In the genomic region with DNA sequence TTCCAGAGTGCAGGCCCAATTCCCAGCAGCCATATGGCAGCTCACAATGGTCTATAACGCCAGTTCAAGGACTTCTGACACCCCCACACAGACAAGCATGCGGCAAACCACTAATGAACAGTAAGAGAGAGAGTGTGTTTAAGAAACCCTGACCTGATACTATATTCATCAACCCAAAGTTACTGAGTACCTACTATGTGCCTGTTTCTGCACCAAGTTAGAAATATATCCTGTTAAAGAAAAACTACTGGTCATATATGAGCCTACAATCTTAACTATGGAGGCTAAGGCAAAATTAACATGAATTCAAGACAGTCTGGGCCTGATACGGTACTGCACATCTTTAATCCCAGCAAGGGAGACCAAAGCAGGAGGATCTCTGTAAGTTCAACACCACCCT, we compare ENCODE assay signal across 8 mouse cellular contexts. TPM values are rescaled to one million over a fixed set of nuclear protein-coding genes. Genes with fewer than 3 reads are reported as not detected.
DNase-seq lines count a peak whose midpoint lies in the region; ATAC-seq and TF ChIP-seq lines count a peak whose summit lies in the region.

No protein-coding gene starts in this region.

- 69% methylated on average over 3 of the region's 3 CpGs for WGBS in kidney, embryonic 16.5 days
- 80% methylated on average over 3 of the region's 3 CpGs for WGBS in kidney, adult 2 months
- WGBS in embryonic facial prominence, embryonic 13.5 days: 84% methylated on average over 3 of the region's 3 CpGs
- 82% methylated on average over 3 of the region's 3 CpGs for WGBS in intestine, postnatal 0 days

- no peak for TF ChIP-seq POLR2A in kidney, adult 2 months (IDR thresholded peaks at IDR 0.05; ENCODE audit: low read depth, low read length)
- no peak for TF ChIP-seq POLR2A in myocyte (IDR thresholded peaks at IDR 0.05; ENCODE audit: insufficient read length, low read depth)

- peaks cover 31% of the 10 kb centered on the region for H3K79me2 ChIP-seq in myocyte (ENCODE audit: control insufficient read depth, insufficient read depth)

- H3K27me3 ChIP-seq in kidney, embryonic 16.5 days (ENCODE audit: insufficient read depth, low read length): no peaks in the 10 kb centered on the region
- no peaks in the 10 kb centered on the region for H3K27me3 ChIP-seq in kidney, adult 2 months (replicated peaks; ENCODE audit: control insufficient read depth, insufficient read depth, low read length)
- no peaks in the 10 kb centered on the region for H3K27me3 ChIP-seq in embryonic facial prominence, embryonic 13.5 days
- H3K27me3 ChIP-seq in intestine, postnatal 0 days (replicated peaks; ENCODE audit: control insufficient read depth, insufficient read depth, low read length): no peaks in the 10 kb centered on the region
- H3K27me3 ChIP-seq in myocyte (ENCODE audit: control insufficient read depth, insufficient read depth, insufficient read length): peaks cover 2% of the 10 kb centered on the region

- no peaks in the 10 kb centered on the region for H3K9me3 ChIP-seq in kidney, embryonic 16.5 days (ENCODE audit: low read length)
- no peaks in the 10 kb centered on the region for H3K9me3 ChIP-seq in embryonic facial prominence, embryonic 13.5 days
- H3K9me3 ChIP-seq in intestine, postnatal 0 days (ENCODE audit: control insufficient read depth): no peaks in the 10 kb centered on the region

- DNase-seq in kidney, adult 2 months: no peak
- DNase-seq in c-Kit-positive CD71-positive TER-119-positive erythroid progenitor cells, embryonic 14.5 days (ENCODE audit: low spot score): no peak
- no peak for DNase-seq in thymus, postnatal 36 days

- H3K4me3 ChIP-seq in kidney, embryonic 16.5 days (ENCODE audit: low read length): peak overlapping the region; percentile 72
- H3K4me3 ChIP-seq in kidney, adult 2 months (ENCODE audit: insufficient read depth, low read depth, low read length): no peak overlapping the region
- H3K4me3 ChIP-seq in embryonic facial prominence, embryonic 13.5 days: peak overlapping the region; percentile 81
- H3K4me3 ChIP-seq in intestine, postnatal 0 days (ENCODE audit: low read depth, low read length): no peak overlapping the region
- peak overlapping the region; percentile 87 for H3K4me3 ChIP-seq in myocyte

- no peaks in the 10 kb centered on the region for H3K36me3 ChIP-seq in kidney, embryonic 16.5 days (ENCODE audit: insufficient read depth, low read length)
- no peaks in the 10 kb centered on the region for H3K36me3 ChIP-seq in kidney, adult 2 months (ENCODE audit: control insufficient read depth, insufficient read depth, low read length)
- H3K36me3 ChIP-seq in embryonic facial prominence, embryonic 13.5 days: peaks cover 6% of the 10 kb centered on the region; the same call in 1 of the 2 replicates
- H3K36me3 ChIP-seq in intestine, postnatal 0 days (ENCODE audit: control insufficient read depth, insufficient read depth): no peaks in the 10 kb centered on the region
- H3K36me3 ChIP-seq in myocyte (ENCODE audit: control insufficient read depth, insufficient read depth): no peaks in the 10 kb centered on the region

- ATAC-seq in kidney, embryonic 16.5 days (ENCODE audit: low FRiP score, low TSS enrichment): no peak
- ATAC-seq in embryonic facial prominence, embryonic 13.5 days (ENCODE audit: insufficient number of reproducible peaks, insufficient read depth, low FRiP score, low TSS enrichment, low read depth): no peak
- ATAC-seq in intestine, postnatal 0 days: no peak
- no peak for ATAC-seq in cerebellum, adult (ENCODE audit: insufficient number of reproducible peaks, low FRiP score, low TSS enrichment)

- H3K4me2 ChIP-seq in kidney, embryonic 16.5 days (replicated peaks; ENCODE audit: low read depth, low read length): peak overlapping the region; percentile 81
- H3K4me2 ChIP-seq in embryonic facial prominence, embryonic 13.5 days: peak overlapping the region; percentile 93
- peak overlapping the region; percentile 98 for H3K4me2 ChIP-seq in intestine, postnatal 0 days (replicated peaks; ENCODE audit: low read depth)
- peak overlapping the region; percentile 88 for H3K4me2 ChIP-seq in myocyte (ENCODE audit: low read depth)

- no peak for TF ChIP-seq CTCF in kidney, adult 2 months (conservative IDR thresholded peaks at IDR 0.05; ENCODE audit: insufficient read depth, insufficient read length, low read depth, low read length)
- no peak for TF ChIP-seq CTCF in intestine, postnatal 0 days (IDR thresholded peaks at IDR 0.05; ENCODE audit: low read depth)

- H3K27ac ChIP-seq in kidney, embryonic 16.5 days (ENCODE audit: low read length): no peak overlapping the region
- H3K27ac ChIP-seq in kidney, adult 2 months (ENCODE audit: insufficient read depth, low read depth, low read length): no peak overlapping the region
- H3K27ac ChIP-seq in embryonic facial prominence, embryonic 13.5 days: 0 out of 2 replicates have a peak overlapping the region, but pooled peaks have one; percentile 85
- H3K27ac ChIP-seq in intestine, postnatal 0 days (ENCODE audit: low read depth, low read length): no peak overlapping the region

- peak overlapping the region; percentile 79 for H3K9ac ChIP-seq in kidney, embryonic 16.5 days (replicated peaks; ENCODE audit: low read length)
- H3K9ac ChIP-seq in embryonic facial prominence, embryonic 13.5 days: peak overlapping the region; percentile 88
- no peak overlapping the region for H3K9ac ChIP-seq in intestine, postnatal 0 days (ENCODE audit: low read depth, low read length)

- H3K4me1 ChIP-seq in kidney, embryonic 16.5 days (ENCODE audit: insufficient read depth, low read length): peaks cover 9% of the 10 kb centered on the region
- H3K4me1 ChIP-seq in kidney, adult 2 months (ENCODE audit: control insufficient read depth, insufficient read depth, low read length): peaks cover 5% of the 10 kb centered on the region; the same call in 1 of the 2 replicates
- H3K4me1 ChIP-seq in embryonic facial prominence, embryonic 13.5 days: peaks cover 10% of the 10 kb centered on the region
- H3K4me1 ChIP-seq in intestine, postnatal 0 days (replicated peaks; ENCODE audit: control insufficient read depth, insufficient read depth, low read length): peaks cover 4% of the 10 kb centered on the region; the same call in 1 of the 2 replicates

- peak overlapping the region; percentile 39 for H3ac ChIP-seq in myocyte (ENCODE audit: control insufficient read depth, insufficient read length)

TF ChIP-seq in myocyte, 11 proteins besides CTCF, POLR2A, EP300 and RAD21:
- TF ChIP-seq E2F4 (IDR thresholded peaks at IDR 0.05; ENCODE audit: insufficient read depth): no peak
- no peak for TF ChIP-seq USF1 (IDR thresholded peaks at IDR 0.05; ENCODE audit: low read depth)
- no peak for TF ChIP-seq POLR2AphosphoS2 (IDR thresholded peaks at IDR 0.05; ENCODE audit: insufficient read length, low read depth)
- TF ChIP-seq REST (IDR thresholded peaks at IDR 0.05; ENCODE audit: insufficient read depth, insufficient read length): no peak
- TF ChIP-seq MAX (IDR thresholded peaks at IDR 0.05; ENCODE audit: low read depth): no peak
- no peak for TF ChIP-seq CEBPB (IDR thresholded peaks at IDR 0.05; ENCODE audit: insufficient read depth, poor library complexity, severe bottlenecking)
- no peak for TF ChIP-seq TCF12 (IDR thresholded peaks at IDR 0.05; ENCODE audit: insufficient read depth, poor library complexity, severe bottlenecking)
- no peak for TF ChIP-seq SRF (IDR thresholded peaks at IDR 0.05; ENCODE audit: control insufficient read depth, insufficient read length, low read depth)
- TF ChIP-seq TCF3 (IDR thresholded peaks at IDR 0.05; ENCODE audit: insufficient read length, low read depth): no peak
- TF ChIP-seq MYOD1 (IDR thresholded peaks at IDR 0.05; ENCODE audit: control insufficient read depth in 1 of 3, insufficient read length in 2 of 3, low read depth in 2 of 3): no peak
- TF ChIP-seq MYOG (IDR thresholded peaks at IDR 0.05; ENCODE audit: control insufficient read depth in 1 of 3, insufficient read depth in 1 of 3, insufficient read length in 2 of 3, low read depth in 2 of 3): no peak

RNA-seq across cellular contexts. Expression of a gene that starts 1.3 kb away (rescaled TPM):
- polyA plus RNA-seq in kidney, embryonic 16.5 days (2015; fragmentation: Nextera tagmentation; extraction: Ambion mirVana): 112 and 141 TPM in 2 replicates
- 28.3 and 38.9 TPM in 2 replicates for polyA plus RNA-seq in kidney, adult 2 months (2012; rRNA removed)
- 36.2 and 37.4 TPM in 2 replicates for polyA plus RNA-seq in embryonic facial prominence, embryonic 13.5 days (2015; fragmentation: Nextera tagmentation; extraction: Ambion mirVana)
- 85.9 and 91.1 TPM in 2 replicates for polyA plus RNA-seq in intestine, postnatal 0 days (2015; fragmentation: Nextera tagmentation; extraction: Ambion mirVana)
- polyA plus RNA-seq in myocyte (2012; fragmentation: generic; extraction: Trizol): 21.4 TPM

RNA-seq across cellular contexts. Expression of a gene that starts 17.2 kb away (rescaled TPM):
- polyA plus RNA-seq in kidney, embryonic 16.5 days (2015; fragmentation: Nextera tagmentation; extraction: Ambion mirVana): 0.25 and 0.28 TPM in 2 replicates
- not detected in 2 replicates for polyA plus RNA-seq in kidney, adult 2 months (2012; rRNA removed)
- polyA plus RNA-seq in embryonic facial prominence, embryonic 13.5 days (2015; fragmentation: Nextera tagmentation; extraction: Ambion mirVana): not detected in 2 replicates
- polyA plus RNA-seq in intestine, postnatal 0 days (2015; fragmentation: Nextera tagmentation; extraction: Ambion mirVana): not detected in 2 replicates
- not detected for polyA plus RNA-seq in myocyte (2012; fragmentation: generic; extraction: Trizol)

RNA-seq across cellular contexts. Expression of a gene that starts 41.6 kb away (rescaled TPM):
- 0.24 and 0.35 TPM in 2 replicates for polyA plus RNA-seq in kidney, embryonic 16.5 days (2015; fragmentation: Nextera tagmentation; extraction: Ambion mirVana)
- 0.38 and 0.69 TPM in 2 replicates for polyA plus RNA-seq in kidney, adult 2 months (2012; rRNA removed)
- 0.18 TPM in 1 of 2 replicates, not detected in the other for polyA plus RNA-seq in embryonic facial prominence, embryonic 13.5 days (2015; fragmentation: Nextera tagmentation; extraction: Ambion mirVana)
- polyA plus RNA-seq in intestine, postnatal 0 days (2015; fragmentation: Nextera tagmentation; extraction: Ambion mirVana): 0.60 and 0.81 TPM in 2 replicates
- polyA plus RNA-seq in myocyte (2012; fragmentation: generic; extraction: Trizol): not detected

RNA-seq across cellular contexts. Expression of a gene that starts 52.6 kb away (rescaled TPM):
- 9.6 and 10.9 TPM in 2 replicates for polyA plus RNA-seq in kidney, embryonic 16.5 days (2015; fragmentation: Nextera tagmentation; extraction: Ambion mirVana)
- polyA plus RNA-seq in kidney, adult 2 months (2012; rRNA removed): 14.9 and 17.3 TPM in 2 replicates
- 2.9 and 3.9 TPM in 2 replicates for polyA plus RNA-seq in embryonic facial prominence, embryonic 13.5 days (2015; fragmentation: Nextera tagmentation; extraction: Ambion mirVana)
- polyA plus RNA-seq in intestine, postnatal 0 days (2015; fragmentation: Nextera tagmentation; extraction: Ambion mirVana): 13.8 and 15.5 TPM in 2 replicates
- polyA plus RNA-seq in myocyte (2012; fragmentation: generic; extraction: Trizol): 0.29 TPM

RNA-seq across cellular contexts. Expression of a gene that starts 57.0 kb away (rescaled TPM):
- 389 and 435 TPM in 2 replicates for polyA plus RNA-seq in kidney, embryonic 16.5 days (2015; fragmentation: Nextera tagmentation; extraction: Ambion mirVana)
- polyA plus RNA-seq in kidney, adult 2 months (2012; rRNA removed): 262 and 323 TPM in 2 replicates
- 412 and 420 TPM in 2 replicates for polyA plus RNA-seq in embryonic facial prominence, embryonic 13.5 days (2015; fragmentation: Nextera tagmentation; extraction: Ambion mirVana)
- 503 and 522 TPM in 2 replicates for polyA plus RNA-seq in intestine, postnatal 0 days (2015; fragmentation: Nextera tagmentation; extraction: Ambion mirVana)
- polyA plus RNA-seq in myocyte (2012; fragmentation: generic; extraction: Trizol): 262 TPM

Comparison
In these comparisons a context has a peak if more than half of its experiments do, and no peak if none do; other contexts are left out.
1. H3K4me3 ChIP-seq: peak in kidney, embryonic 16.5 days (single experiment), embryonic facial prominence, embryonic 13.5 days (single experiment) and myocyte (single experiment); none in kidney, adult 2 months (single experiment) and intestine, postnatal 0 days (single experiment).
2. Peak in every context shown above with its lines, with median percentiles within 50 percentile points of each other: H3K4me2 ChIP-seq.